Mouse (Mus musculus): ENCODE data around the gene Jtb.

- peak; percentile 84 for TF ChIP-seq POLR2A (IDR thresholded peaks at IDR 0.05; ENCODE audit: control insufficient read depth, extremely low read depth, insufficient read depth, low read length, poor library complexity)
- no peak; the same call in 1 of the 2 replicates for TF ChIP-seq CTCF (IDR thresholded peaks at IDR 0.05; ENCODE audit: borderline replicate concordance, control insufficient read depth, extremely low read depth, insufficient read depth, low read length, poor library complexity)
These were observed 16.8 kb downstream of the Jtb start, which contains the start of gene Slc39a1 for GRCm38 (mm10) chr3:90247960-90248745.
